Mouse (Mus musculus) kidney, embryonic 14.5 days (tissue): ENCODE results near the gene Gpc5. TPM values are rescaled to one million over a fixed set of nuclear protein-coding genes. Genes with fewer than 3 reads are reported as not detected.

ENCODE experiments used
- ATAC-seq: fragments of 200-750 bp; cut with Nextera tagmentation; 2 replicates; pipeline ENCODE4 v1.8.0; 2017; ENCODE audit warnings: moderate number of reproducible peaks, mild to moderate bottlenecking, moderate TSS enrichment, moderate library complexity; ENCODE audit not compliant: low FRiP score, low TSS enrichment
- H3K27ac ChIP-seq: fragments of 300-500 bp; sonication (generic); 2 replicates; pipeline ENCODE4 v1.5.1; 2014; ENCODE audit warnings: low read depth, mild to moderate bottlenecking, low read length, moderate library complexity, mixed read lengths
- H3K27me3 ChIP-seq: fragments of 300-500 bp; sonication (generic); 2 replicates; pipeline ENCODE4 v1.6.1; 2014; ENCODE audit warnings: mild to moderate bottlenecking, low read length; ENCODE audit not compliant: control insufficient read depth, insufficient read depth
- H3K36me3 ChIP-seq: fragments of 300-500 bp; sonication (generic); 2 replicates; pipeline ENCODE4 v1.6.1; 2014; ENCODE audit warnings: low read length, mixed read lengths; ENCODE audit not compliant: control insufficient read depth, insufficient read depth
- H3K4me1 ChIP-seq: fragments of 300-500 bp; sonication (generic); 2 replicates; pipeline ENCODE4 v1.6.1; 2014; ENCODE audit warnings: low read length, mixed read lengths; ENCODE audit not compliant: control insufficient read depth, insufficient read depth
- H3K4me2 ChIP-seq: fragments of 300-500 bp; sonication (generic); replicated peaks from 2 replicates; pipeline ENCODE4 v1.6.1; 2014; ENCODE audit warnings: low read depth, mild to moderate bottlenecking, low read length
- H3K4me3 ChIP-seq: fragments of 300-500 bp; sonication (generic); 2 replicates; pipeline ENCODE4 v1.5.1; 2014; ENCODE audit warnings: mild to moderate bottlenecking, low read length
- H3K9ac ChIP-seq: fragments of 300-500 bp; sonication (generic); 2 replicates; pipeline ENCODE4 v1.6.1; 2014; ENCODE audit warnings: low read depth, mild to moderate bottlenecking, low read length, moderate library complexity
- H3K9me3 ChIP-seq: fragments of 300-500 bp; sonication (generic); 2 replicates; pipeline ENCODE4 v1.6.1; 2016; ENCODE audit warnings: low read length; ENCODE audit not compliant: control insufficient read depth
- WGBS: fragments of 180-500 bp; shearing (Covaris S2); extraction: QIAGEN DNeasy Blood & Tissue Kit; methylation state at CpG from one replicate; pipeline ENCODE4 v1.1.7; 2014; 5-methylcytosine and 5-hydroxymethylcytosine counted together
- polyA plus RNA-seq: library from polyadenylated mRNA; unstranded; fragments of >200 nt; fragmentation: Nextera tagmentation; extraction: Ambion mirVana; gene quantifications from 2 replicates; pipeline ENCODE4 v1.2.1, GENCODE M21; 2014

The Gpc5 gene
- polyA plus RNA-seq, 1 experiment from 2014 or later, result 7.6 TPM

GRCm38 (mm10) chr14:115411513-115412174, 319.6 kb downstream of the Gpc5 start:
- 69% methylated on average over 6 of the region's 6 CpGs for WGBS
- Histone ChIP-seq H3K9me3 (no peaks in the 10 kb centered on the region), H3K9ac (no peak overlapping the region), H3K4me1 (0 out of 2 replicates have a peak, but pooled peaks cover 4% of the 10 kb centered on the region), H3K27me3 (no peaks in the 10 kb centered on the region), H3K36me3 (no peaks in the 10 kb centered on the region), H3K27ac (no peak overlapping the region), H3K4me2 (no peak overlapping the region), H3K4me3 (no peak overlapping the region)
- ATAC-seq, result no peak

DNA sequence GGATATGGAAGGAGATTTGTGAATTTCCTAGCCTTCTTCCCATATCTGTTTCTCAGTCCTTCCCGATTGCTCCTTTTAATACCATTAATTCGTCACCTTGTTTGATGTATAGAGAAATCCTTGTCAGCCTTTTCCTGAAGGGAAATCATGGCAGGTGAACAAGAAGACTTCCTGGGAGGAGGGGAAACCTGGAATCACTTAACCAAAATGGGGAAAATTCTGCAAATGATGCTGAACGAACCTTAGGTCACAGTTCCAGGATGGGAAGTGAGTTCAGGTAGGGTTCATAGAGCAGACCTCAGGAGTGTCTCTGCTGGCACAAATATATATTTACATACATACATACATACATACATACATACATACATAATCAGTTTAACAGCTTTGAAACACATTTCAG, 320.8 kb downstream of the Gpc5 start:
- H3K27ac ChIP-seq, result no peak overlapping the region
- no peak overlapping the region for H3K4me2 ChIP-seq
- no peaks in the 10 kb centered on the region for H3K27me3 ChIP-seq
- 50% methylated on average over 3 of the region's 3 CpGs for WGBS
- no peaks in the 10 kb centered on the region for H3K36me3 ChIP-seq
- 0 out of 2 replicates have a peak, but pooled peaks cover 4% of the 10 kb centered on the region for H3K4me1 ChIP-seq
- no peaks in the 10 kb centered on the region for H3K9me3 ChIP-seq
- H3K4me3 ChIP-seq, result no peak overlapping the region
- H3K9ac ChIP-seq, result no peak overlapping the region
- no peak for ATAC-seq

DNA sequence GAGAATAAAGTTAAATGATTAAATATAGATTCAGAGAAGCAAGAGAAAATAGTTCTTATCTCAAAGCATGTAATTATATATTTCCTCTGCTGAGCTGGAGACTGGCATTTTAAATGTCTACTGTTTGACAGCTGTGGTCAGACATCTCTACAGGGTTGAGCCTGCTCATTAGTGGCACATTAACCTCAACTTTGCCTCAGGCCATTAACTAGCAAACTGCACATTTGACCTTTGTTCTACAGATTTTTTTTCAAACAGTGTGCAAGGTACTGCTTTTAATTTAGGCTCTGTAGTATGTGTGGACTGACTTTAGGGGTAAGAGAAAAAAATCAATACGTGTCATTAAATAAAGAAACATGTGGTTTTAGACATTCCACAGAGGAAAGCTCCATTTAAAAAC, 321.4 kb downstream of the Gpc5 start:
- Histone ChIP-seq H3K4me2 (no peak overlapping the region), H3K27ac (no peak overlapping the region), H3K4me3 (no peak overlapping the region), H3K4me1 (0 out of 2 replicates have a peak, but pooled peaks cover 4% of the 10 kb centered on the region), H3K9me3 (no peaks in the 10 kb centered on the region), H3K9ac (no peak overlapping the region), H3K27me3 (no peaks in the 10 kb centered on the region), H3K36me3 (no peaks in the 10 kb centered on the region)
- peak; percentile 63; the same call in 1 of the 2 replicates for ATAC-seq
- WGBS, result 20% methylated on average over 1 of the region's 1 CpGs

GRCm38 (mm10) chr14:115414545-115414944, 322.5 kb downstream of the Gpc5 start:
- 0 out of 2 replicates have a peak, but pooled peaks cover 4% of the 10 kb centered on the region for H3K4me1 ChIP-seq
- peak; percentile 71; the same call in 1 of the 2 replicates for ATAC-seq
- no peaks in the 10 kb centered on the region for H3K27me3 ChIP-seq
- H3K4me3 ChIP-seq, result no peak overlapping the region
- H3K4me2 ChIP-seq, result no peak overlapping the region
- H3K9ac ChIP-seq, result no peak overlapping the region
- 36% methylated on average over 5 of the region's 5 CpGs for WGBS
- H3K36me3 ChIP-seq, result no peaks in the 10 kb centered on the region
- no peak overlapping the region for H3K27ac ChIP-seq
- no peaks in the 10 kb centered on the region for H3K9me3 ChIP-seq

DNA sequence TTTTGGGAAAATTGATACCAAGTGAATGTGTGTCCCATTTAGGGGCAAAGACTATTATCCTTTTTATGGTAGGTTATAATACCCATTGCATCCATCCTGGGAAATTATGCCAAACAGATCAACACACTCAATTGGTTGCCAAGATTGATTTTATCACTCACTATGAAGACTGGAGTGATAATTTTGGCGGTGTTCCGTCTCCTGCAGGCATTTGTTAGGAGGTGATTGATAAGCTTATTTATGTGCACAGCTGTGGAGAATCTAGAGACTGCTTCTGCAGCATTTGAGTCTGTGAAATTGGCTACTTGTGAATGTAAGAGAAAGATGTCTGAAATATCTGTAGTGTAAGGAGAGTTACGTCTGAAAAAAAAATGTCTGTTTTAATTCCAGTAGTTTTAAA, 340.0 kb downstream of the Gpc5 start:
- no peak for ATAC-seq

GRCm38 (mm10) chr14:115432368-115432767, 340.4 kb downstream of the Gpc5 start:
- no peaks in the 10 kb centered on the region for H3K36me3 ChIP-seq
- no peaks in the 10 kb centered on the region for H3K4me1 ChIP-seq
- no peaks in the 10 kb centered on the region for H3K9me3 ChIP-seq
- ATAC-seq, result no peak
- no peak overlapping the region for H3K4me2 ChIP-seq
- H3K27ac ChIP-seq, result no peak overlapping the region
- 68% methylated on average over 3 of the region's 3 CpGs for WGBS
- H3K9ac ChIP-seq, result no peak overlapping the region
- H3K27me3 ChIP-seq, result no peaks in the 10 kb centered on the region
- no peak overlapping the region for H3K4me3 ChIP-seq

More for the DNA sequence above, 340.0 kb downstream of the Gpc5 start:
- H3K9me3 ChIP-seq, result no peaks in the 10 kb centered on the region
- no peak overlapping the region for H3K27ac ChIP-seq
- H3K4me2 ChIP-seq, result no peak overlapping the region
- no peaks in the 10 kb centered on the region for H3K27me3 ChIP-seq
- 66% methylated on average over 3 of the region's 3 CpGs for WGBS
- no peaks in the 10 kb centered on the region for H3K4me1 ChIP-seq
- no peaks in the 10 kb centered on the region for H3K36me3 ChIP-seq
- no peak overlapping the region for H3K9ac ChIP-seq
- no peak overlapping the region for H3K4me3 ChIP-seq

GRCm38 (mm10) chr14:115436617-115437016, 344.6 kb downstream of the Gpc5 start:
- Histone ChIP-seq H3K9ac (no peak overlapping the region), H3K9me3 (no peaks in the 10 kb centered on the region), H3K4me1 (no peaks in the 10 kb centered on the region), H3K27ac (no peak overlapping the region), H3K27me3 (no peaks in the 10 kb centered on the region), H3K4me3 (no peak overlapping the region), H3K4me2 (no peak overlapping the region), H3K36me3 (no peaks in the 10 kb centered on the region)
- no peak for ATAC-seq
- 75% methylated on average over 2 of the region's 2 CpGs for WGBS

DNA sequence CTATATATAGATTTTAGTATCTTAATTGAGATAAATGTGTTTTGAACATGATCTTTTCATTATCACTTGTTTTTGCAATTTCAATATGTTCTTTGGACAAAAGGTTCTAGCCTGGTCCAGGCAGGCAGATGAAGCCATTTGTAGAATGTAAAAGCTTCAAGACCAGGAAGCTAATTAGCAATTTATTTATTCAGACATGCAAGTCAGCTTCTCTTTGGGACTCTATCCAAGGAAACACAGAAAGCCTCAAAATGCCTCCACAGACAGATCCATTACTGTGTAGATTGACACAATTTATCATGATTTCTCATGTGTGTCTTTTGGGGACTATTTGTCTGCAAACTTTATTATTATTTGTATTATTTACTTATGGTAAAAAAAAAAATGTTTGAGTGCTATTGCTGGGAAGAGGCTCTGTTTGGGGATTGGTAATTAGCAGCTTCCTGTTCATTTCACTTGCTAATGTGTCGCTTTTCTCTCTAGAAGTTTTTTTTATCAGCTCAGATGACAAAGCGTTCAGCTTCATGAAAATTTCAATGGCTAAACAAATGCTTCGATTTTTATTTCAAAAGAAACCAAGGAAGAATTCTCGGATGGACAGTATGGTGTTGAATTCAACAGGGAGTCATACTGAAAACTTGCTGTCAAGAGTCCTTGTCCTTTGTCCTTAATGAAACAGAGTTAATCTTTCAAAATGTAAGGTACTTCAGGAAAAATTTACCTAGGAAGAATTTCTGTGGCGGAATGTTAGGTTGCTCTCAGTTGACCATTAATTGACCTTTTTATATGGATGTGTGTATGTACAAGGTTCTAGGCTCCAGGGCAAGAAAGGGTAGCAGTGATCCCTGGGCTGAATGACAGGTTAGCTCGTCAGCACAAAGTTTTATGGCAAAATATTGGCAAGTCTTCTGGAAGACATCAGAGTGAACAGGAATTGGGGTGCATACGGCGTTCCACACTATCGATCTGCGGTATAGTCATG, 353.1 kb downstream of the Gpc5 start:
- Histone ChIP-seq H3K9ac (no peak overlapping the region), H3K27me3 (no peaks in the 10 kb centered on the region), H3K36me3 (no peaks in the 10 kb centered on the region), H3K4me3 (no peak overlapping the region), H3K4me2 (no peak overlapping the region), H3K9me3 (no peaks in the 10 kb centered on the region), H3K4me1 (no peaks in the 10 kb centered on the region), H3K27ac (no peak overlapping the region)
- no peak for ATAC-seq
- WGBS, result 79% methylated on average over 10 of the region's 10 CpGs

GRCm38 (mm10) chr14:115450938-115451337, 358.9 kb downstream of the Gpc5 start:
- WGBS, result 64% methylated on average over 2 of the region's 2 CpGs
- H3K4me3 ChIP-seq, result no peak overlapping the region
- no peak overlapping the region for H3K27ac ChIP-seq
- no peaks in the 10 kb centered on the region for H3K27me3 ChIP-seq
- H3K9me3 ChIP-seq, result no peaks in the 10 kb centered on the region
- no peaks in the 10 kb centered on the region for H3K36me3 ChIP-seq
- H3K4me1 ChIP-seq, result no peaks in the 10 kb centered on the region
- H3K4me2 ChIP-seq, result no peak overlapping the region
- no peak for ATAC-seq
- H3K9ac ChIP-seq, result no peak overlapping the region
